Mouse (Mus musculus) forebrain, embryonic 12.5 days (tissue): ENCODE data around the gene Nphs1. TPM values are rescaled to one million over a fixed set of nuclear protein-coding genes. Genes with fewer than 3 reads are reported as not detected.

ENCODE experiments used
- ATAC-seq: fragments of 200-750 bp; cut with Nextera tagmentation; 2 replicates; pipeline ENCODE4 v1.8.0; 2017; ENCODE audit warnings: moderate TSS enrichment; ENCODE audit not compliant: low FRiP score
- H3K27ac ChIP-seq: fragments of 300-500 bp; sonication (generic); 2 replicates; pipeline ENCODE4 v1.5.1; 2016; ENCODE audit warnings: mild to moderate bottlenecking
- H3K27me3 ChIP-seq: fragments of 300-500 bp; sonication (generic); 2 replicates; pipeline ENCODE4 v1.6.1; 2016; ENCODE audit warnings: mild to moderate bottlenecking
- H3K36me3 ChIP-seq: fragments of 300-500 bp; sonication (generic); replicated peaks from 2 replicates; pipeline ENCODE4 v1.6.1; 2016; ENCODE audit warnings: mild to moderate bottlenecking
- H3K4me1 ChIP-seq: fragments of 300-500 bp; sonication (generic); 2 replicates; pipeline ENCODE4 v1.6.1; 2016
- H3K4me2 ChIP-seq: fragments of 300-500 bp; sonication (generic); 2 replicates; pipeline ENCODE4 v1.6.1; 2016; ENCODE audit warnings: mild to moderate bottlenecking, moderate library complexity
- H3K4me3 ChIP-seq: fragments of 300-500 bp; sonication (generic); replicated peaks from 2 replicates; pipeline ENCODE4 v1.5.1; 2016; ENCODE audit warnings: mild to moderate bottlenecking
- H3K9ac ChIP-seq: fragments of 300-500 bp; sonication (generic); 2 replicates; pipeline ENCODE4 v1.6.1; 2016; ENCODE audit warnings: mild to moderate bottlenecking
- H3K9me3 ChIP-seq: fragments of 300-500 bp; sonication (generic); 2 replicates; pipeline ENCODE4 v1.6.1; 2016
- WGBS: fragments of 180-500 bp; shearing (Covaris S2); methylation state at CpG from one replicate; pipeline ENCODE4 v1.1.7; 2016; 5-methylcytosine and 5-hydroxymethylcytosine counted together
- polyA plus RNA-seq: library from polyadenylated mRNA; unstranded; fragments of >200 nt; fragmentation: Nextera tagmentation; extraction: Ambion mirVana; gene quantifications from 2 replicates; pipeline ENCODE4 v1.2.1, GENCODE M21; 2016

Nphs1 gene
- 0.09 and 0.35 TPM in 2 replicates for polyA plus RNA-seq

GRCm38 (mm10) chr7:30457629-30458330 lies at the start of gene Nphs1, which contains the start of gene Kirrel2:
TSS of gene Nphs1 (plus strand) at chr7:30458315.
TSS of gene Kirrel2 (minus strand) at chr7:30457690.
- Histone ChIP-seq H3K9me3 (no peaks in the 10 kb centered on the region), H3K4me1 (peaks cover 39% of the 10 kb centered on the region), H3K9ac (peak within 1 kb of the TSS; percentile 40), H3K27me3 (peaks cover 99% of the 10 kb centered on the region), H3K36me3 (no peaks in the 10 kb centered on the region), H3K4me3 (peak within 1 kb of the TSS; percentile 26), H3K4me2 (peak within 1 kb of the TSS; percentile 52), H3K27ac (no peak within 1 kb of the TSS)
- WGBS = under 1% methylated on average over 15 of the region's 16 CpGs
- peak; percentile 87 for ATAC-seq

- no peaks in the 10 kb centered on the region for H3K36me3 ChIP-seq
- no peak overlapping the region for H3K4me3 ChIP-seq
- H3K9me3 ChIP-seq = no peaks in the 10 kb centered on the region
- H3K27ac ChIP-seq = no peak overlapping the region
- no peaks in the 10 kb centered on the region for H3K4me1 ChIP-seq
- WGBS = 83% methylated on average over 3 of the region's 3 CpGs
- no peak for ATAC-seq
- no peak overlapping the region for H3K4me2 ChIP-seq
- H3K9ac ChIP-seq = no peak overlapping the region
- H3K27me3 ChIP-seq = peaks cover 4% of the 10 kb centered on the region; the same call in 1 of the 2 replicates
Observed at GRCm38 (mm10) chr7:30408639-30409038, 49.5 kb upstream of the Nphs1 start.

GRCm38 (mm10) chr7:30409789-30410188 lies 48.3 kb upstream of the Nphs1 start:
- Histone ChIP-seq H3K4me1 (no peaks in the 10 kb centered on the region), H3K36me3 (no peaks in the 10 kb centered on the region), H3K27ac (no peak overlapping the region), H3K27me3 (peaks cover 4% of the 10 kb centered on the region; the same call in 1 of the 2 replicates), H3K9ac (no peak overlapping the region), H3K9me3 (no peaks in the 10 kb centered on the region), H3K4me3 (no peak overlapping the region), H3K4me2 (no peak overlapping the region)
- 84% methylated on average over 2 of the region's 2 CpGs for WGBS
- ATAC-seq = no peak

- Histone ChIP-seq H3K9me3 (no peaks in the 10 kb centered on the region), H3K4me1 (no peaks in the 10 kb centered on the region), H3K27me3 (peaks cover 4% of the 10 kb centered on the region; the same call in 1 of the 2 replicates), H3K36me3 (no peaks in the 10 kb centered on the region), H3K27ac (no peak overlapping the region), H3K4me2 (no peak overlapping the region), H3K4me3 (no peak overlapping the region), H3K9ac (no peak overlapping the region)
- no peak for ATAC-seq
- WGBS = 84% methylated on average over 3 of the region's 3 CpGs
Observed at GRCm38 (mm10) chr7:30411023-30411422, 47.1 kb upstream of the Nphs1 start.

GRCm38 (mm10) chr7:30412735-30413147 lies 45.4 kb upstream of the Nphs1 start:
- no peak overlapping the region for H3K4me3 ChIP-seq
- no peak overlapping the region for H3K27ac ChIP-seq
- WGBS = 58% methylated on average over 4 of the region's 4 CpGs
- no peaks in the 10 kb centered on the region for H3K9me3 ChIP-seq
- no peak overlapping the region for H3K4me2 ChIP-seq
- no peak for ATAC-seq
- H3K27me3 ChIP-seq = no peaks in the 10 kb centered on the region; the same call in 1 of the 2 replicates
- no peaks in the 10 kb centered on the region for H3K4me1 ChIP-seq
- no peak overlapping the region for H3K9ac ChIP-seq
- no peaks in the 10 kb centered on the region for H3K36me3 ChIP-seq

GRCm38 (mm10) chr7:30413596-30413995 lies 44.5 kb upstream of the Nphs1 start, which contains the start of gene Tyrobp:
TSS of gene Tyrobp (plus strand) at chr7:30413760.
- Histone ChIP-seq H3K9ac (no peak within 1 kb of the TSS), H3K9me3 (no peaks in the 10 kb centered on the region), H3K4me1 (no peaks in the 10 kb centered on the region), H3K4me3 (no peak within 1 kb of the TSS), H3K27ac (no peak within 1 kb of the TSS), H3K27me3 (no peaks in the 10 kb centered on the region; the same call in 1 of the 2 replicates), H3K4me2 (no peak within 1 kb of the TSS), H3K36me3 (no peaks in the 10 kb centered on the region)
- 70% methylated on average over 5 of the region's 5 CpGs for WGBS
- ATAC-seq = no peak

- 82% methylated on average over 9 of the region's 9 CpGs for WGBS
- H3K27me3 ChIP-seq = peaks cover 21% of the 10 kb centered on the region; the same call in 1 of the 2 replicates
- peaks cover 14% of the 10 kb centered on the region for H3K4me1 ChIP-seq
- H3K9me3 ChIP-seq = no peaks in the 10 kb centered on the region
- no peak overlapping the region for H3K4me2 ChIP-seq
- H3K9ac ChIP-seq = no peak overlapping the region
- no peak overlapping the region for H3K27ac ChIP-seq
- no peak overlapping the region for H3K4me3 ChIP-seq
- no peaks in the 10 kb centered on the region for H3K36me3 ChIP-seq
- no peak for ATAC-seq
Observed at GRCm38 (mm10) chr7:30417856-30418255, 40.3 kb upstream of the Nphs1 start.

GRCm38 (mm10) chr7:30419561-30420499 lies 38.3 kb upstream of the Nphs1 start, which contains the start of gene Hcst:
TSS of gene Hcst (minus strand) at chr7:30419854.
- H3K4me2 ChIP-seq = no peak within 1 kb of the TSS
- H3K4me1 ChIP-seq = peaks cover 19% of the 10 kb centered on the region
- H3K9ac ChIP-seq = no peak within 1 kb of the TSS
- H3K27me3 ChIP-seq = peaks cover 29% of the 10 kb centered on the region
- no peak for ATAC-seq
- WGBS = 77% methylated on average over 10 of the region's 10 CpGs
- H3K27ac ChIP-seq = no peak within 1 kb of the TSS
- H3K4me3 ChIP-seq = no peak within 1 kb of the TSS
- H3K36me3 ChIP-seq = no peaks in the 10 kb centered on the region
- H3K9me3 ChIP-seq = no peaks in the 10 kb centered on the region

GRCm38 (mm10) chr7:30420673-30421072 lies 37.4 kb upstream of the Nphs1 start:
- H3K9me3 ChIP-seq = no peaks in the 10 kb centered on the region
- 91% methylated on average over 3 of the region's 3 CpGs for WGBS
- H3K4me3 ChIP-seq = no peak overlapping the region
- peaks cover 6% of the 10 kb centered on the region; the same call in 1 of the 2 replicates for H3K36me3 ChIP-seq
- ATAC-seq = no peak
- no peak overlapping the region for H3K9ac ChIP-seq
- no peak overlapping the region for H3K27ac ChIP-seq
- H3K4me2 ChIP-seq = no peak overlapping the region
- H3K27me3 ChIP-seq = peaks cover 29% of the 10 kb centered on the region
- peaks cover 19% of the 10 kb centered on the region for H3K4me1 ChIP-seq

GRCm38 (mm10) chr7:30421175-30421889 lies 36.8 kb upstream of the Nphs1 start, which contains the start of gene Nfkbid:
TSS of gene Nfkbid (plus strand) at chr7:30421732.
- Histone ChIP-seq H3K27ac (no peak within 1 kb of the TSS), H3K4me3 (peak within 1 kb of the TSS; percentile 60), H3K9me3 (no peaks in the 10 kb centered on the region), H3K4me2 (peak within 1 kb of the TSS; percentile 93), H3K36me3 (peaks cover 10% of the 10 kb centered on the region; the same call in 1 of the 2 replicates), H3K27me3 (peaks cover 29% of the 10 kb centered on the region), H3K9ac (peak within 1 kb of the TSS; percentile 59), H3K4me1 (peaks cover 19% of the 10 kb centered on the region)
- WGBS = 9% methylated on average over 31 of the region's 31 CpGs
- peak; percentile 51 for ATAC-seq

- WGBS = under 1% methylated on average over 45 of the region's 45 CpGs
- Histone ChIP-seq H3K27ac (no peak overlapping the region), H3K4me1 (peaks cover 19% of the 10 kb centered on the region), H3K27me3 (peaks cover 29% of the 10 kb centered on the region), H3K4me3 (peak overlapping the region; percentile 60), H3K4me2 (peak overlapping the region; percentile 93), H3K9ac (peak overlapping the region; percentile 59), H3K36me3 (peaks cover 13% of the 10 kb centered on the region), H3K9me3 (no peaks in the 10 kb centered on the region)
- ATAC-seq = peak; percentile 91
Observed at GRCm38 (mm10) chr7:30421890-30422435, 36.2 kb upstream of the Nphs1 start.
